Mouse (Mus musculus): Measurements from ENCODE around the gene Vmn2r95. TPM values are rescaled to one million over a fixed set of nuclear protein-coding genes. Genes with fewer than 3 reads are reported as not detected.

The Vmn2r95 gene
- polyA plus RNA-seq (2012; ENCODE audit: low replicate concordance), result 0.01 TPM in 1 of 2 replicates, not detected in the other

DNA sequence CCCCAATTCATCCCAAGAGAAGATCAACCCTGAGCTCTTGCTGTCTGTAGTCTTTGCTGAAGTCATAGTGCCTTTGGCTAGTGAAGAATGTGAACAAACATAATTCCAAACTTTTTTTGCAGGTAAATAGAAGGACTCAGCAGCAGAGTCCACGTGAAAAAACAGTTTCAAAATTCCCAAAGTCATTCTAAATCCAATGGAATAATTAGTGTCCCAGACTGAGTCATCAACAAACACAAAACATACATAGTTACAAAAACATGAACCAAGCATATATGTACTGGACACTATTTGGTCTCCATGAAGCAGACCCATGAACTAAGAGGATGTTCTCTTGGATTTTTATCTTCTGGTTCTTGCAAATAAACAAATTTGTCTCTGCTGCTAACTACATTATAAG is at the start of gene Vmn2r95:
Gene Vmn2r95 (plus strand): TSS at position 301 of the 400 bp plus-strand sequence.

Other genes with a start within 250 kb of the Vmn2r95 start
- not detected in 2 replicates for gene Vmn2r94, start 146.3 kb upstream of the Vmn2r95 start, polyA plus RNA-seq (2012; ENCODE audit: low replicate concordance)
- gene Vmn2r93, start 126.0 kb upstream of the Vmn2r95 start, polyA plus RNA-seq (2012; ENCODE audit: low replicate concordance), result 0.11 TPM in 1 of 2 replicates, not detected in the other
- 0.02 TPM in 1 of 2 replicates, not detected in the other for gene Vmn2r96, start 149.1 kb downstream of the Vmn2r95 start, polyA plus RNA-seq (2012; ENCODE audit: low replicate concordance)